Mouse (Mus musculus) left cerebral cortex, postnatal 25 days (tissue): ENCODE data around the gene Cacna1e. TPM values are rescaled to one million over a fixed set of nuclear protein-coding genes. Genes with fewer than 3 reads are reported as not detected.

Experiments
- DNase-seq, 2 experiments: peaks; one replicate each; pipeline ENCODE4 v3.0.0; 2022; ENCODE audit warnings: low spot score in 2 of 2, mixed read lengths in 1 of 2
- intact Hi-C: fragments of 180-260 bp; cut with DNase I; formaldehyde crosslinking; loops from one replicate; pipeline ENCODE4 v1.15.1; 2025
- total RNA-seq, 2 experiments: library from RNA; stranded (reverse); gene quantifications; 2 replicates each; pipeline ENCODE4 v1.2.3; 2021

Gene Cacna1e
- total RNA-seq, 2 experiments from 2014 or later, result 158 to 175 TPM

GRCm38 (mm10) chr1:154677677-154678076 is 206.6 kb downstream of the Cacna1e start:
- DNase-seq, result no peak
- intact Hi-C loops, result no loop called here

- DNase-seq, result no peak
- intact Hi-C loops, result loop anchor here (5.0 kb wide), 1 partner anchor 59 kb away; no protein-coding TSS in a partner anchor
These were observed 220.6 kb downstream of the Cacna1e start for GRCm38 (mm10) chr1:154663721-154664120.

GRCm38 (mm10) chr1:154661977-154662376 is 222.3 kb downstream of the Cacna1e start:
- intact Hi-C loops, result loop anchor here (1.0 to 5.0 kb wide), 2 partner anchors 26 to 60 kb away; no protein-coding TSS in a partner anchor
- peak; percentile 63 to 92 for DNase-seq

- intact Hi-C loops, result loop anchor here (5.0 kb wide), 1 partner anchor 61 kb away; no protein-coding TSS in a partner anchor
- DNase-seq, result peak; percentile 81 to 95
These were observed 223.0 kb downstream of the Cacna1e start for GRCm38 (mm10) chr1:154661221-154661864.

- no peak for DNase-seq
- intact Hi-C loops, result no loop called here
These were observed 226.9 kb downstream of the Cacna1e start for GRCm38 (mm10) chr1:154657366-154657765.

- intact Hi-C loops, result no loop called here
- no peak for DNase-seq
These were observed 230.3 kb downstream of the Cacna1e start for GRCm38 (mm10) chr1:154653951-154654350.

- intact Hi-C loops, result no loop called here
- no peak for DNase-seq
These were observed 237.9 kb downstream of the Cacna1e start for GRCm38 (mm10) chr1:154646156-154646950.

- intact Hi-C loops, result no loop called here
- DNase-seq, result no peak
These were observed 246.5 kb downstream of the Cacna1e start for GRCm38 (mm10) chr1:154637821-154638220.

GRCm38 (mm10) chr1:154635766-154636165 is 248.5 kb downstream of the Cacna1e start:
- peak; percentile 42 to 87 for DNase-seq
- intact Hi-C loops, result no loop called here

- DNase-seq, result no peak
- intact Hi-C loops, result no loop called here
These were observed 251.4 kb downstream of the Cacna1e start for GRCm38 (mm10) chr1:154632886-154633285.

- intact Hi-C loops, result loop anchor here (5.0 kb wide), 1 partner anchor 341 kb away; no protein-coding TSS in a partner anchor
- no peak for DNase-seq
These were observed 261.3 kb downstream of the Cacna1e start for GRCm38 (mm10) chr1:154622666-154623653.

GRCm38 (mm10) chr1:154617743-154618455 is 266.4 kb downstream of the Cacna1e start:
- intact Hi-C loops, result loop anchor here (5.0 kb wide), 2 partner anchors 69 to 109 kb away; no protein-coding TSS in a partner anchor
- DNase-seq, result no peak

GRCm38 (mm10) chr1:154615759-154616158 is 268.5 kb downstream of the Cacna1e start:
- intact Hi-C loops, result loop anchor here (5.0 kb wide), 2 partner anchors 72 to 112 kb away; no protein-coding TSS in a partner anchor
- DNase-seq, result peak in 1 of 2 experiments; percentile 77

- intact Hi-C loops, result no loop called here
- no peak for DNase-seq
These were observed 275.8 kb downstream of the Cacna1e start for GRCm38 (mm10) chr1:154608516-154608915.

- no peak for DNase-seq
- intact Hi-C loops, result no loop called here
These were observed 276.9 kb downstream of the Cacna1e start for GRCm38 (mm10) chr1:154607406-154607805.

- intact Hi-C loops, result no loop called here
- no peak for DNase-seq
These were observed 278.7 kb downstream of the Cacna1e start for GRCm38 (mm10) chr1:154605601-154606000.

- no peak for DNase-seq
- intact Hi-C loops, result no loop called here
These were observed 280.5 kb downstream of the Cacna1e start for GRCm38 (mm10) chr1:154603781-154604180.

- DNase-seq, result peak in 1 of 2 experiments; percentile 66
- intact Hi-C loops, result no loop called here
These were observed 281.8 kb downstream of the Cacna1e start for GRCm38 (mm10) chr1:154602531-154602930.

GRCm38 (mm10) chr1:154582516-154582915 is 301.8 kb downstream of the Cacna1e start:
- intact Hi-C loops, result no loop called here
- peak in 1 of 2 experiments; percentile 59 for DNase-seq
